Mouse (Mus musculus): Measurements from ENCODE around the gene Tbk1. TPM values are rescaled to one million over a fixed set of nuclear protein-coding genes. Genes with fewer than 3 reads are reported as not detected.

The Tbk1 gene
- polyA plus RNA-seq, 3 experiments from 2014 or later = 82.8 to 83.5 (median 83.2) TPM

DNA sequence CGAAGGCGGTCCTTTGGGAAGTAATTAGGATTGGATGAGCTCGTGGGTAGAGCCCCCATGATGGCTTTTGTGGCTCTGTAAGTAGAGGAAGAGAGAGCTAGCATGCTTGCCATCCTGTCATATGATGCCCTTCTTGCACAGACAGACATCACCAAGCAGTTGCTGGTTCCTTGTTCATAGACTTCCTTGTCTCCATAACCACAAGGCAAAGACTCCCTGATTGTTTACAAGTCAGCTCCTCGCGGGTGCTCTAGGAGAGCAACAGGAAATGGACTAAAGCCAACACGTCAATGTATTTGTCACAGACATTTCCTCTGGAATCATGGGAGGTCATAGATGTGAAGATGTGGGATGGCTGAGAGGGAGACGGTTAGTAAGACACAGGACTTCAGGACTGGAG, 90.0 kb downstream of the Tbk1 start:
- ATAC-seq = no peak

Other genes with a start within 250 kb of the Tbk1 start
- 1 to 10 TPM; 3.3 to 7.0 (median 3.5) TPM for gene Tbc1d30, start 235.5 kb downstream of the Tbk1 start, polyA plus RNA-seq (2017; shearing (Covaris generic))
- gene Gns, start 221.7 kb downstream of the Tbk1 start, polyA plus RNA-seq (2017; shearing (Covaris generic)) = 10 to 100 TPM in 2 of 3 experiments, 1 to 10 TPM in 1; 4.2 to 12.1 (median 11.6) TPM
- 1 to 10 TPM; 6.1 to 6.8 (median 6.2) TPM for gene Rassf3, start 110.4 kb downstream of the Tbk1 start, polyA plus RNA-seq (2017; shearing (Covaris generic))
- gene Xpot, start 39.5 kb upstream of the Tbk1 start, polyA plus RNA-seq (2017; shearing (Covaris generic)) = 10 to 100 TPM; 12.6 to 20.3 (median 19.9) TPM
- gene D930020B18Rik, start 54.8 kb upstream of the Tbk1 start, polyA plus RNA-seq (2017; shearing (Covaris generic)) = 1 to 10 TPM in 2 of 3 experiments, not detected in 1; 1.4 TPM
- 1 to 10 TPM; 2.8 to 4.6 (median 4.5) TPM for gene BC048403, start 153.2 kb upstream of the Tbk1 start, polyA plus RNA-seq (2017; shearing (Covaris generic))

All from inflammation-experienced regulatory T-cells, adult 6 months (primary cell).